Mouse (Mus musculus): ENCODE results near the gene Arl5a.

Gene Arl5a

DNA sequence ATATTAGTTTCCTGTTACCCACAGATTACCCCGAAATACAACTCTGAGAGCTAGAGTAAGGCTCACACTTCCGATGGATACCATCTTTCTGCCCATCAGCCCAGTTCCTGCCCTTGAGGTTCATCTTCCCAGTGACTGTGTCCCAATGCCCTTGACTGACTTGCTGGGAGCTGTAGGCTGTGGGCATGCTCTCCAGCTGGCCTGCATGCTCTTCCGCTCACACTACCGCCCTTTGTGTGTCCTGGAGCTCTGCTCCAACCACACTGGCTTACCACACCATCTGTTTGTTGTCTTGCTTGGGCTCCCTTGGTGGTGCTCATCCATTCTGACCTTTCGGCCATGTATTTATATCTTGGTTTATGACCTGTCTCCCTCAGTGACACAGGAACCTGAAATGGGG lies 57.0 kb downstream of the Arl5a start:
- DNase-seq (ENCODE audit: extremely low spot score, low spot score): no peak

DNA sequence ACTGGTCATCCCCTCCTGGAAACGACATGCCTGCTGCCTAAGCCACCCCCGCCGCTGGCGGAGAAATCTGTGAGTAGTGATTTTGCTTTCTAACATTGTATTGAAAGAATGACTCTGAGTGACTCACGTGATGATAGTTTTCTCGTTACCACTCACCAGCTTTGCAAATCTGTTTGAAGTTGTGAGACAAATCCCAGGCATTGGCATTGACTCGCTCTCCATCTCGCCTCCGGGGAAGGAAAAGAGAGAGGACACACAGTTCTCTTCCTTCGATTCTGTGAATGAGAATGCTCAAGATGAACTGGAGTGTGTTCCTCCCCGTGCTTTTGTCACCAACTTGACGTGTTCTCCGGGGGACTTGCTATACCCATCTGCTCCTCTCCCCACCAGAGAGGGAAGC lies 57.5 kb downstream of the Arl5a start:
- no peak for DNase-seq (ENCODE audit: extremely low spot score, low spot score)

DNA sequence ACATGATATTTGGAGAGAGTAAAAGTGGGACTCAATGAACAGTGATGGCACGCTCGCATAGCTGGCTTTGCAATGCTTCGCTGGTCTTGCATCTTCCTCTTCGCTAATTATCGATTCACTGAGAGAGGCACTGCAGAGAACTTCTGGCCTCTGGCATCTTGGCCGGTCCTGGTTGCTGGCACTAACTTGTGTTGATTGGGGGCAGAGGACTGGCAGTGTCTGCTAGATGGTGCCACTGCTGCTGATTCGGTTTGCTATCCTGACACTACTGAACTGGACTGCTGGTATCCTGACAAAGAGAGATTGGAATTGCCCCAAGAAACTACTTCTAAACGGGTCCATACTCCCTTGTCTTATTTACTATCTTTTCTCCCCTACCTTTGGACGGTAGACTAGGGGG lies 63.6 kb downstream of the Arl5a start:
- no peak for DNase-seq (ENCODE audit: extremely low spot score, low spot score)

DNA sequence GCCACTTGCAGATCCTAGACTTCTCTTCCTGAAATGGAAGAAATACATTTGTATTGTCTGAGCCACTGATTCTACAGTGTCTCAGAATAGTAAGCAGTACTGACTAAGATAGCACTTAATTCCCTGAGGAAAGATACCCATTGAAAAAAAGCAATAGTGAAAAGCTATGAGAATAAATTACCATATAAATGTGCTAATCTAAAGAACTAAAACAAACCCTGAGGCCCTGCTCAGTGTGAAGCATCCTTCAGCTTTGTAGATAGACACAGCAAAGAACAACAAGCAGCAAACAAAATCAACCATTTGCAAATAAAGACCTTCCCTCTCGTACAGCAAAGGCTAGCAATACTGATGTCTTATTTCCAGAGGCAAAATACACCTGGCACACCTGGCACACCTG lies 65.0 kb downstream of the Arl5a start:
- no peak for DNase-seq (ENCODE audit: extremely low spot score, low spot score)

DNA sequence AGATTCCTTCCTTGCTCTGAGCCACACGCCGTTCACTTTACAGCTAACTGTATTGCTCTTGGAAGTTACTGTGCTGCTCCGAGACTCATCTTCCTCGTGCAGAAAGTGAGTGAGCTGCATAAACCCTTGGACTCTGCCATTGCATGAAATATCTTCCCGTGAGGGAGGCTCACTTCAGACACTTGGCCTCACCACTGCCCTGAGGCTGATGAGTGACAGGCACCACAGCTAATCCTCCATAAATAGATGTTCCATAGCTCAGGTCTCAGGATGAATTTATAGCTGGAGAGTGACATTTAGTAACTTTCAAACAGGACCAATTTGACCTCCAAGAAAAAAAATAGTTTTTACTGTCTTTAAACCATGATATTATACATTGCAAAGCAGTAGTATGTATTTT lies 66.5 kb downstream of the Arl5a start:
- no peak for DNase-seq (ENCODE audit: extremely low spot score, low spot score)

DNA sequence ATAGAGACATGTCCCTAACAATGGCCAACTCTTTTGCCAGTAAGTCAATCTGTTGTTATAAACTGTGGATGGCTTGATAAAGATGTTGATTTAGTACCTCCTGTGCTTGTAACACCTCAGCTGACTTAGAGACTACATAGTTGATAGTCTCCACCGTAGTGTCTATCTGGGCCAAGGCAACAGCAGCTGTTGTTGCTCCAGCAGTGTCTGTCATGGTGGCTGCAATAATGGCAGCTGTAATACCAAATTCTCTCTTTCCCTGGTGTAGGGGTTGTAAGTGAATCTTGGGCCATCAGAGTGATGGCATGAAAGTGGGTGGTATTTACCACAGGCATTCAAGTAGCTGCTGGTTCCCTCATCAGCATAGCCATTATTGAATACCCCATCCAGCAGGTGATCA lies 73.7 kb downstream of the Arl5a start:
- no peak for DNase-seq (ENCODE audit: extremely low spot score, low spot score)

Measured in neural tube, embryonic 10.5 days (tissue).